Mouse (Mus musculus): ENCODE results near the gene Tff1. TPM values are rescaled to one million over a fixed set of nuclear protein-coding genes. Genes with fewer than 3 reads are reported as not detected.

Tff1 gene
- total RNA-seq, 2 experiments from 2014 or later = not detected

Other genes starting within 250 kb of the Tff1 start
- gene Umodl1, start 210.6 kb downstream of the Tff1 start, total RNA-seq (2021) = under 1 TPM in 1 of 2 experiments, not detected in 1; 0.11 TPM
- 1 to 10 TPM; 4.0 to 4.8 TPM for gene Abcg1, start 107.6 kb downstream of the Tff1 start, total RNA-seq (2021)
- not detected for gene Tff3, start 35.6 kb downstream of the Tff1 start, total RNA-seq (2021)
- not detected for gene Tff2, start 21.0 kb downstream of the Tff1 start, total RNA-seq (2021)
- under 1 TPM in 1 of 2 experiments, not detected in 1; 0.29 TPM for gene Tmprss3, start 33.7 kb upstream of the Tff1 start, total RNA-seq (2021)
- not detected for gene Ubash3a, start 42.6 kb upstream of the Tff1 start, total RNA-seq (2021)
- 1 to 10 TPM; 8.5 to 9.1 TPM for gene Rsph1, start 112.1 kb upstream of the Tff1 start, total RNA-seq (2021)
- gene Slc37a1, start 121.5 kb upstream of the Tff1 start, total RNA-seq (2021) = 1 to 10 TPM; 2.4 to 2.6 TPM
- gene Pde9a, start 220.9 kb upstream of the Tff1 start, total RNA-seq (2021) = 1 to 10 TPM; 4.7 to 5.8 TPM

Measured in gastrocnemius, postnatal 10 days (tissue).